Mouse (Mus musculus): ENCODE data around the gene Dclk3.
A peak's percentile ranks its signal among the peaks of the same experiment; 100 is the strongest.

Gene Dclk3

GRCm38 (mm10) chr9:111486645-111487477 lies 48.0 kb downstream of the Dclk3 start:
- ATAC-seq (ENCODE audit: low TSS enrichment) = no peak

- ATAC-seq (ENCODE audit: low TSS enrichment) = no peak
Observed at GRCm38 (mm10) chr9:111490583-111490982, 51.7 kb downstream of the Dclk3 start.

- ATAC-seq (ENCODE audit: low TSS enrichment) = no peak
Observed at GRCm38 (mm10) chr9:111491280-111491679, 52.4 kb downstream of the Dclk3 start.

- no peak for ATAC-seq (ENCODE audit: low TSS enrichment)
Observed at GRCm38 (mm10) chr9:111493490-111493889, 54.6 kb downstream of the Dclk3 start.

- ATAC-seq (ENCODE audit: low TSS enrichment) = peak; percentile 74
Observed at GRCm38 (mm10) chr9:111495561-111495960, 56.7 kb downstream of the Dclk3 start.

- ATAC-seq (ENCODE audit: low TSS enrichment) = peak; percentile 91; the same call in 1 of the 2 replicates
Observed at GRCm38 (mm10) chr9:111497074-111497811, 58.4 kb downstream of the Dclk3 start.

- ATAC-seq (ENCODE audit: low TSS enrichment) = no peak
Observed at GRCm38 (mm10) chr9:111500211-111500610, 61.3 kb downstream of the Dclk3 start.

GRCm38 (mm10) chr9:111506075-111506474 lies 67.2 kb downstream of the Dclk3 start:
- no peak for ATAC-seq (ENCODE audit: low TSS enrichment)

GRCm38 (mm10) chr9:111514586-111515473 lies 75.9 kb downstream of the Dclk3 start:
- ATAC-seq (ENCODE audit: low TSS enrichment) = peak; percentile 91

GRCm38 (mm10) chr9:111515536-111515935 lies 76.7 kb downstream of the Dclk3 start:
- ATAC-seq (ENCODE audit: low TSS enrichment) = no peak

GRCm38 (mm10) chr9:111522226-111522625 lies 83.3 kb downstream of the Dclk3 start:
- ATAC-seq (ENCODE audit: low TSS enrichment) = no peak

GRCm38 (mm10) chr9:111523111-111523510 lies 84.2 kb downstream of the Dclk3 start:
- no peak for ATAC-seq (ENCODE audit: low TSS enrichment)

GRCm38 (mm10) chr9:111523871-111524270 lies 85.0 kb downstream of the Dclk3 start:
- no peak for ATAC-seq (ENCODE audit: low TSS enrichment)

- no peak for ATAC-seq (ENCODE audit: low TSS enrichment)
Observed at GRCm38 (mm10) chr9:111534744-111535423, 96.0 kb downstream of the Dclk3 start.

GRCm38 (mm10) chr9:111535445-111536064 lies 96.7 kb downstream of the Dclk3 start:
- ATAC-seq (ENCODE audit: low TSS enrichment) = no peak

Data from frontal cortex, adult (tissue).